8 mouse cellular contexts compared by ENCODE assay signal in the genomic region with DNA sequence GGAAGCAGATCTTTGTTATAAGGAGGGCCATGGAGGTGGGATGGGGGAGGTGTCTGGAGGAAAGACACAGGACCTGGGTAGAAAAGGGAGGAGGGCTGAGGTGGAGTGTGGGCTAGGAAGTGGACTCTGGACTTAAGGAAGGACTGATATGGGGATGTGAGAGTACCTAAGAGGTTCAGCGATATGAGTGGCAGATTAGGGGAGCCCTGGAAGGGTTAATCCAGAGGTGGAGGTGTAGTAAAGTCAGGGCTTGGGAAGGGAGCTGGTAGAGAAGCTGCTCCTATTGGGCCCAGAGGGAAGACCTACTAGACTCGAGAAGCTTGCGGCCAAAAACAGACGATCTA. TPM values are rescaled to one million over a fixed set of nuclear protein-coding genes. Genes with fewer than 3 reads are reported as not detected.
DNase-seq lines count a peak whose midpoint lies in the region; ATAC-seq and TF ChIP-seq lines count a peak whose summit lies in the region.

No protein-coding gene starts in this region.

- peak overlapping the region; percentile 52 for H3K4me3 ChIP-seq in left cerebral cortex, adult 2 months
- H3K4me3 ChIP-seq in embryonic facial prominence, embryonic 12.5 days: peak overlapping the region; percentile 43
- peak overlapping the region; percentile 44 for H3K4me3 ChIP-seq in intestine, embryonic 14.5 days (ENCODE audit: low read depth, low read length)
- peak overlapping the region; percentile 40 for H3K4me3 ChIP-seq in neural tube, embryonic 12.5 days

- ATAC-seq in embryonic facial prominence, embryonic 12.5 days (ENCODE audit: insufficient number of reproducible peaks, insufficient read depth, low FRiP score, low TSS enrichment): no peak
- ATAC-seq in intestine, embryonic 14.5 days (replicated peaks; ENCODE audit: low FRiP score, low TSS enrichment, low read depth): peak; percentile 60
- ATAC-seq in neural tube, embryonic 12.5 days (ENCODE audit: low FRiP score, low read depth): no peak
- ATAC-seq in CD4-positive, CD25-positive, alpha-beta regulatory T cell, adult 4 months: no peak
- no peak for ATAC-seq in megakaryocyte-erythroid progenitor cell, adult 5-6 weeks (replicated peaks; ENCODE audit: low FRiP score, low TSS enrichment, poor library complexity, severe bottlenecking)

- no peaks in the 10 kb centered on the region for H3K4me1 ChIP-seq in embryonic facial prominence, embryonic 12.5 days
- no peaks in the 10 kb centered on the region for H3K4me1 ChIP-seq in intestine, embryonic 14.5 days (replicated peaks; ENCODE audit: control insufficient read depth, insufficient read depth, low read length)
- no peaks in the 10 kb centered on the region; the same call in 1 of the 2 replicates for H3K4me1 ChIP-seq in neural tube, embryonic 12.5 days

- H3K4me2 ChIP-seq in embryonic facial prominence, embryonic 12.5 days (replicated peaks): peak overlapping the region; percentile 54
- peak overlapping the region; percentile 52 for H3K4me2 ChIP-seq in intestine, embryonic 14.5 days (ENCODE audit: low read length)
- H3K4me2 ChIP-seq in neural tube, embryonic 12.5 days (replicated peaks): peak overlapping the region; percentile 59

- H3K27me3 ChIP-seq in embryonic facial prominence, embryonic 12.5 days: no peaks in the 10 kb centered on the region
- H3K27me3 ChIP-seq in intestine, embryonic 14.5 days (replicated peaks; ENCODE audit: control insufficient read depth, insufficient read depth, low read length): no peaks in the 10 kb centered on the region
- no peaks in the 10 kb centered on the region for H3K27me3 ChIP-seq in neural tube, embryonic 12.5 days (replicated peaks)

- H3K27ac ChIP-seq in left cerebral cortex, adult 2 months: peak overlapping the region; percentile 77
- H3K27ac ChIP-seq in embryonic facial prominence, embryonic 12.5 days: no peak overlapping the region
- H3K27ac ChIP-seq in intestine, embryonic 14.5 days (ENCODE audit: low read depth): no peak overlapping the region; the same call in 1 of the 2 replicates
- no peak overlapping the region for H3K27ac ChIP-seq in neural tube, embryonic 12.5 days

- DNase-seq in left cerebral cortex, adult 2 months (ENCODE audit: extremely low spot score in 1 of 2, low spot score in 2 of 2): no peak
- DNase-seq in left cerebral cortex, adult 11 months (ENCODE audit: low spot score): no peak
- DNase-seq in intestine, embryonic 14.5 days (ENCODE audit: low spot score): no peak
- no peak for DNase-seq in spleen, postnatal 4 days (ENCODE audit: low spot score in 2 of 2)

- H3K36me3 ChIP-seq in embryonic facial prominence, embryonic 12.5 days: peaks cover 8% of the 10 kb centered on the region
- H3K36me3 ChIP-seq in intestine, embryonic 14.5 days (ENCODE audit: control insufficient read depth, insufficient read depth, low read length): peaks cover 12% of the 10 kb centered on the region; the same call in 1 of the 2 replicates
- H3K36me3 ChIP-seq in neural tube, embryonic 12.5 days: peaks cover 15% of the 10 kb centered on the region

- TF ChIP-seq CTCF in left cerebral cortex, adult 2 months (IDR thresholded peaks at IDR 0.05): no peak

- H3K9me3 ChIP-seq in embryonic facial prominence, embryonic 12.5 days: no peaks in the 10 kb centered on the region
- H3K9me3 ChIP-seq in intestine, embryonic 14.5 days (ENCODE audit: control insufficient read depth, low read length): no peaks in the 10 kb centered on the region
- no peaks in the 10 kb centered on the region for H3K9me3 ChIP-seq in neural tube, embryonic 12.5 days

- 32% methylated on average over 4 of the region's 4 CpGs for WGBS in embryonic facial prominence, embryonic 12.5 days
- 8% methylated on average over 4 of the region's 4 CpGs for WGBS in intestine, embryonic 14.5 days
- WGBS in neural tube, embryonic 12.5 days: 29% methylated on average over 4 of the region's 4 CpGs

- intact Hi-C loops in left cerebral cortex, adult 2 months (cut with DNase I): no loop called here

- peak overlapping the region; percentile 40 for H3K9ac ChIP-seq in embryonic facial prominence, embryonic 12.5 days
- H3K9ac ChIP-seq in intestine, embryonic 14.5 days (ENCODE audit: low read length): peak overlapping the region; percentile 47
- H3K9ac ChIP-seq in neural tube, embryonic 12.5 days: peak overlapping the region; percentile 55

RNA-seq across cellular contexts. Expression of a gene that starts 0.7 kb away (rescaled TPM):
- total RNA-seq in left cerebral cortex, adult 2 months (2021): 10 to 100 TPM; 88.9 to 92.7 TPM
- 69.9 and 71.0 TPM in 2 replicates for polyA plus RNA-seq in embryonic facial prominence, embryonic 12.5 days (2016; fragmentation: Nextera tagmentation; extraction: Ambion mirVana)
- 81.0 and 81.1 TPM in 2 replicates for polyA plus RNA-seq in intestine, embryonic 14.5 days (2014; fragmentation: Nextera tagmentation; extraction: Ambion mirVana)
- 89.2 and 93.6 TPM in 2 replicates for polyA plus RNA-seq in neural tube, embryonic 12.5 days (2016; fragmentation: Nextera tagmentation; extraction: Ambion mirVana)
- 10 to 100 TPM; 33.9 to 40.0 TPM for polyA plus RNA-seq in CD4-positive, CD25-positive, alpha-beta regulatory T cell, adult 4 months (2017; shearing (Covaris generic))
- 4.9 and 8.1 TPM in 2 replicates for total RNA-seq in megakaryocyte-erythroid progenitor cell, adult 5-6 weeks (2014; fragmentation: Nextera tagmentation)
- 1.4 and 6.6 TPM in 2 replicates for total RNA-seq in megakaryocyte-erythroid progenitor cell, adult 5-6 weeks (2017)

RNA-seq across cellular contexts. Expression of a gene that starts 6.8 kb away (rescaled TPM):
- total RNA-seq in left cerebral cortex, adult 2 months (2021): not detected
- polyA plus RNA-seq in embryonic facial prominence, embryonic 12.5 days (2016; fragmentation: Nextera tagmentation; extraction: Ambion mirVana): not detected in 2 replicates
- 0.42 TPM in 1 of 2 replicates, not detected in the other for polyA plus RNA-seq in intestine, embryonic 14.5 days (2014; fragmentation: Nextera tagmentation; extraction: Ambion mirVana)
- polyA plus RNA-seq in neural tube, embryonic 12.5 days (2016; fragmentation: Nextera tagmentation; extraction: Ambion mirVana): not detected in 2 replicates
- 1 to 10 TPM in 1 of 2 experiments, not detected in 1; 1.0 TPM for polyA plus RNA-seq in CD4-positive, CD25-positive, alpha-beta regulatory T cell, adult 4 months (2017; shearing (Covaris generic))
- total RNA-seq in megakaryocyte-erythroid progenitor cell, adult 5-6 weeks (2014; fragmentation: Nextera tagmentation): not detected in 2 replicates
- total RNA-seq in megakaryocyte-erythroid progenitor cell, adult 5-6 weeks (2017): not detected in 2 replicates

RNA-seq across cellular contexts. Expression of a gene that starts 14.8 kb away (rescaled TPM):
- 10 to 100 TPM; 61.0 to 68.9 TPM for total RNA-seq in left cerebral cortex, adult 2 months (2021)
- polyA plus RNA-seq in embryonic facial prominence, embryonic 12.5 days (2016; fragmentation: Nextera tagmentation; extraction: Ambion mirVana): 32.3 and 33.0 TPM in 2 replicates
- polyA plus RNA-seq in intestine, embryonic 14.5 days (2014; fragmentation: Nextera tagmentation; extraction: Ambion mirVana): 21.5 and 24.9 TPM in 2 replicates
- 26.2 and 27.8 TPM in 2 replicates for polyA plus RNA-seq in neural tube, embryonic 12.5 days (2016; fragmentation: Nextera tagmentation; extraction: Ambion mirVana)
- 10 to 100 TPM; 42.8 to 76.1 TPM for polyA plus RNA-seq in CD4-positive, CD25-positive, alpha-beta regulatory T cell, adult 4 months (2017; shearing (Covaris generic))
- 20.5 and 36.9 TPM in 2 replicates for total RNA-seq in megakaryocyte-erythroid progenitor cell, adult 5-6 weeks (2014; fragmentation: Nextera tagmentation)
- total RNA-seq in megakaryocyte-erythroid progenitor cell, adult 5-6 weeks (2017): 20.2 and 23.8 TPM in 2 replicates

RNA-seq across cellular contexts. Expression of a gene that starts 21.8 kb away (rescaled TPM):
- total RNA-seq in left cerebral cortex, adult 2 months (2021): 10 to 100 TPM; 26.3 TPM
- 18.9 and 27.5 TPM in 2 replicates for polyA plus RNA-seq in embryonic facial prominence, embryonic 12.5 days (2016; fragmentation: Nextera tagmentation; extraction: Ambion mirVana)
- polyA plus RNA-seq in intestine, embryonic 14.5 days (2014; fragmentation: Nextera tagmentation; extraction: Ambion mirVana): 14.1 and 15.4 TPM in 2 replicates
- 34.8 and 38.7 TPM in 2 replicates for polyA plus RNA-seq in neural tube, embryonic 12.5 days (2016; fragmentation: Nextera tagmentation; extraction: Ambion mirVana)
- under 1 TPM; 0.20 to 0.52 TPM for polyA plus RNA-seq in CD4-positive, CD25-positive, alpha-beta regulatory T cell, adult 4 months (2017; shearing (Covaris generic))
- total RNA-seq in megakaryocyte-erythroid progenitor cell, adult 5-6 weeks (2014; fragmentation: Nextera tagmentation): 0.74 and 2.3 TPM in 2 replicates
- total RNA-seq in megakaryocyte-erythroid progenitor cell, adult 5-6 weeks (2017): 1.4 and 2.2 TPM in 2 replicates

RNA-seq across cellular contexts. Expression of a gene that starts 32.0 kb away (rescaled TPM):
- 10 to 100 TPM; 32.9 to 34.5 TPM for total RNA-seq in left cerebral cortex, adult 2 months (2021)
- polyA plus RNA-seq in embryonic facial prominence, embryonic 12.5 days (2016; fragmentation: Nextera tagmentation; extraction: Ambion mirVana): 38.7 and 39.6 TPM in 2 replicates
- polyA plus RNA-seq in intestine, embryonic 14.5 days (2014; fragmentation: Nextera tagmentation; extraction: Ambion mirVana): 33.6 and 38.0 TPM in 2 replicates
- polyA plus RNA-seq in neural tube, embryonic 12.5 days (2016; fragmentation: Nextera tagmentation; extraction: Ambion mirVana): 44.1 and 46.6 TPM in 2 replicates
- 10 to 100 TPM; 50.8 to 69.7 TPM for polyA plus RNA-seq in CD4-positive, CD25-positive, alpha-beta regulatory T cell, adult 4 months (2017; shearing (Covaris generic))
- 28.3 and 53.3 TPM in 2 replicates for total RNA-seq in megakaryocyte-erythroid progenitor cell, adult 5-6 weeks (2014; fragmentation: Nextera tagmentation)
- total RNA-seq in megakaryocyte-erythroid progenitor cell, adult 5-6 weeks (2017): 20.6 and 31.1 TPM in 2 replicates
